Mouse (Mus musculus): ENCODE data around the gene Gpn3.
"Not testable (repeated sequence)": the region's sequence is repeated elsewhere in the genome, so short reads cannot be mapped to it uniquely, and the experiment has no call there.

Gpn3 gene

GRCm38 (mm10) chr5:122390006-122390405 is 18.3 kb downstream of the Gpn3 start:
- no peak for DNase-seq (ENCODE audit: extremely low read depth, low read depth)

DNA sequence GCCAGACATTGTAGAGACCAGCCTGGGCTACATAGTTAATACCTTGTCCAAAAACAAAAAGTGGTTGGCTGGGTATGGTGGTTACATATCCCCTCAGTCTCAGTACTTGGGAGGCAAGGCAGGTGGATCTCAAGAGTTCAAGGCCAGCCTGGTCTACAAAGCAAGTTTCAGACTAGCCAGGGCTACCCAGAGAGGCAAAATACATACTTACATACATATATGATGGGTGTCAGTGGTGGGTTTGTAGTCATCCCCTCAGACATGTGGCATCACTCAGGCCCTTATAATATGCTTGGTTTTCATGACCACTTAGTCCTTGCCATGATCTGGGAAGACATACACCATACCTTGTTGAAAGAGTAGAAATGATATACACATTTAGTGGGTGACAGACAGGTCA is 19.0 kb downstream of the Gpn3 start:
- DNase-seq (ENCODE audit: extremely low read depth, low read depth) = no peak

DNA sequence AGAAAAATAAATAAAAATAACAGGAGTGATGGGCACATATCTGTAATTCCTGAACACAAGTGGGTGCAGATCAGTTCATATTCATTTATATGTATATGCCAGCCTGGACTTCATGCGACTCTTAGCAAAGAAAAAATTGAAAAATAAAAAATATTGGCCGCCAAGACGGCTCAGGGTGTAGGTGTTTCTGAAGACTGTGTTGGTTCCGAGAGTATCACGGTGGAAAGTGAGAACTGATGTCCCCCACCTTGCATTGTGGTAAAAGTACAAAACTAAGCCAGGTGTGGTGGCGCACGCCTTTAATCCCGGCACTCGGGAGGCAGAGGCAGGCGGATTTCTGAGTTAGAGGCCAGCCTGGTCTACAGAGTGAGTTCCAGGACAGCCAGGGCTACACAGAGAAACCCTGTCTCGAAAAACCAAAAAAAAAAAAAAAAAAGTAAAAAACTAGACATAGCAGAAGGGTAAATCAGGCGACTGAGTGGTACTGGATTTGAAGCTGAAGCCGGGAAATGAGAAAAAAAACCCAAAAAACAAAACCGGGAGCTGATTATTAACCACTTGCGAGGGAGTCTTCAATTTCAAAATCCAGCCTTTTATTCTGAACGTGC is 19.6 kb downstream of the Gpn3 start:
- DNase-seq (ENCODE audit: extremely low read depth, low read depth) = no peak

DNA sequence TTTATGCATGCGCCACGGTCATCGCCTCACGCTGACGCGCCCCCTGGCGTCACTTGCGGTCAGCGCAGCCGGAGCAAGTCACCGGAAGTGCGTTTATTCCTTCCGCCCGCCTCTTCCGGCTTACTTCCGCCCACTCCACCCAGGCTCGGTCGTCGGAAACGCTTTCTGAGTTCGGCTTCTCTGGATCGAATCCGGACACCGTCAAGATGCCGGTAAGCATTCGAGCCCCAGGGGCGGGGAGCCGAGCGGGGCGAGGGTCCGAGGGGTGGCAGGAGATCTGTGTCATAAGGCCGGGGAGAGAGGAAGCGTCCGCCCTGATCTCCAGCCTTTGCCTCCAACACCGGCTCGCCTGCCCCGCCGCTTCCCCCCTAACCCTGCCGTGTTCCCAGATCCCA is 20.1 kb downstream of the Gpn3 start, which contains the start of gene Arpc3:
Gene Arpc3 (plus strand): TSS at position 93 of the 395 bp plus-strand sequence.
- peak; percentile 70 for DNase-seq (ENCODE audit: extremely low read depth, low read depth)

DNA sequence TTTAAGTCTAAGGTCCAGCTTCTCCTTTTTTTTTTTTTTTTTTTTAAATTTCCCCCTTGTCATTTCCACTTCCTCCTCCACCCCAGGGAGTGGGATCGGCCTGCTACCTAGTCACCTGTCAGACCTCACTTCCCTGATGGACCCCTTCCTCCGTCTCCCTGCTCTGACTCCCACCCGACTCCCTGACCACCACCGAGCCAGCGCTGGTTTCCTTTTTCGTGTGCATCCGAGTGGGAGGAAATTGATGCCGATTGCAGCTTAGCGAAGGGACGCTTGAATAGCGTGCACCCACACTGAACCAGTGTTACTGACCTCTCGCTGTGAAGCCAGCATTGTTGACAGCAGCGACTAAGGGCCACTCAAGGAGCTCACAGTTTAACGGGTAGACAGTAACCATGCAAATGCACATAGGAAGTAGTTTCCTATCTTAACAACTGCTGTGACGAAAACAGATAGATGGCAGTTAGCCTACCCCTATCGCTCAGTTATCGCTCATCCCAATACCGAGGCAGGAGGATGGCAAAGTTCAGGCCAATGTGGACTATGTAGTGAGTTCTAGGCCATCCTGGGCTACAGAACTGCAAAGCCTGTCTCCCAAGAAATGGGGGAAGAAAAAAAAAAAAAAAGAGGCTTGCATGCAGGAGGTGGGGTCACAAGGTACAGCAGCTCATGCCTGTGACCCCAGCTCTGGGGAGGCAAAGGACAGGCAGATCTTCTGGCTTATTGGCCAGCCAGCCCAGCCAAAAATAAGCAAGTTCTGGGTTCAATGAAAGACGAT is 20.7 kb downstream of the Gpn3 start:
- DNase-seq (ENCODE audit: extremely low read depth, low read depth) = peak; percentile 32

DNA sequence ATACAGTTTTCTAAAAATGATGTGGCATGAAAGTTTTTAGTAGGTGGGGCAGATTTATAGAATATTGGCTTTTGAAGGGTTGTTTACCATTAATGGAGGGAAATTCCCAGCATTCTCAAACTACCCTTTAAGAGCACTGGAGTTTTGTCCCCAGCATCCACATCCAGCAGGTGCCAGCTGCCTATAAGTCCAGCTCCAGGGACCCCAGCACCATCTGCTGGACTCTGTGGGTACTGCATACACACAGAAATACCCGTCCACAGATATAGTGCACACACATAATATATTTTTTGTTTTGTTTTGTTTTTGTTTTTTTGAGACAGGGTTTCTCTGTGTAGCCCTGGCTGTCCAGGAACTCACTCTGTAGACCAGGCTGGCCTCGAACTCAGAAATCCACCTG is 22.2 kb downstream of the Gpn3 start:
- peak; percentile 50 for DNase-seq (ENCODE audit: extremely low read depth, low read depth)

GRCm38 (mm10) chr5:122396791-122397190 is 25.1 kb downstream of the Gpn3 start:
- DNase-seq (ENCODE audit: extremely low read depth, low read depth) = no peak

DNA sequence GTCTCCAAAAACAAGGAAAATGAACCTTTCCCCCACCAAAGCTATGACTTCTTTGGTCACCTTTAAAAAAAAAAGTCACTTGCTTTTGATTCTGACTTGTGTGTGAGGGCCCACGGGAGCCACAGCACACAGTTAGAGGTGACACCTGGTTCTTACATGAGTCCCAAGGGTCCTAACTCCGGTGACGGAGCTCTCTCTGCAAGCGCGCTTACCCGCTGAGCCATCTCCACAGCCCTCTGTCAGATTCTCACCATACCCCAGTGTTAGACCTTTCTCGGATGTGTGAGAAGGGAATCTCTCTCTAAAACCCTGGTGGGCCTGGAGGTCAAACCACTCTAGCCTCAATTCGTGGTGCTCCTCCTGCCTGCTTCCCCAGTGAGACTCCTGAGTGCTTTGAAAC is 25.8 kb downstream of the Gpn3 start:
- no peak for DNase-seq (ENCODE audit: extremely low read depth, low read depth)

DNA sequence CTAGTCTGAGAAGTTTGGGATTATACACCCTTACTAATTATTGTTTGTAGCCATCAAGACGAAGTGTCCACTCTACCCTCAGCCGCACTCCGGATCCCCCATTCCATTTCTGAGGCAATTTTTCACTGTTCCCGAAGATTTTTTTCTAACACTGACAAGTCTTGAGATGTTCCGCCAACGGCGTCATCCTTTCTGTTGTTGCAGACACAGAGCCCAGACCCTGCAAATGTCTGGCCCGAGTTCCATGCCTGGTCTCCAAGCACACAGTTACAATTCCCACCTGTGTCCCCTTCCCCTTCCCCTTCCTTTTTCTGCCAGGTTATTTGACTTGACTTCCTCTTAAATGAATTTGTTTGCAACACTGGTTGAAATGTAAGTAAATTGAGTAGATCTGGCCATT is 28.2 kb downstream of the Gpn3 start:
- no peak for DNase-seq (ENCODE audit: extremely low read depth, low read depth)

- no peak for DNase-seq (ENCODE audit: extremely low read depth, low read depth)
Observed at GRCm38 (mm10) chr5:122400628-122401302, 29.1 kb downstream of the Gpn3 start.

- no peak for DNase-seq (ENCODE audit: extremely low read depth, low read depth)
Observed at GRCm38 (mm10) chr5:122401303-122401640, 29.6 kb downstream of the Gpn3 start.

- DNase-seq (ENCODE audit: extremely low read depth, low read depth) = no peak
Observed at GRCm38 (mm10) chr5:122402160-122402559, 30.5 kb downstream of the Gpn3 start.

GRCm38 (mm10) chr5:122402772-122403171 is 31.1 kb downstream of the Gpn3 start:
- no peak for DNase-seq (ENCODE audit: extremely low read depth, low read depth)

DNA sequence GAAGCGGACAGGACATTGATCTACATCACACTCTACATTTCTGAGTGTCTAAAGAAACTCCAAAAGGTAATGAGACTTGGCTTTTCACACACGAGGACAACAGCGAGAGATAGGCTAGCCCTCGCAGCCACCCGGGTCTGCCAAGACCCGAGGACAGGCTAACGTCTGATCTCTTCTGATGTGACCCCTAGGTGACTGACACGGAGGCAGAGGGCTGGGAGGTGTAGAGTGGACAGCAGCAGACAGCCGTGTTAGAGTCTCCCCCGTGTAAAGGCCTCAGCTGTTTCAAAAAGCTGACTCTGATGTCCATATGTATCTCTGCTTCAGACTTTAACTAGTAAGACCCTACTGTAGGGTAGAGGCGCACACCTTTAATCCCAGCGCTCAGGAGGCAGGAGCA is 31.7 kb downstream of the Gpn3 start:
- no peak for DNase-seq (ENCODE audit: extremely low read depth, low read depth)

- DNase-seq (ENCODE audit: extremely low read depth, low read depth) = no peak
Observed at GRCm38 (mm10) chr5:122405537-122405936, 33.9 kb downstream of the Gpn3 start.

GRCm38 (mm10) chr5:122409692-122410645 is 38.3 kb downstream of the Gpn3 start:
- no peak for DNase-seq (ENCODE audit: extremely low read depth, low read depth)

DNA sequence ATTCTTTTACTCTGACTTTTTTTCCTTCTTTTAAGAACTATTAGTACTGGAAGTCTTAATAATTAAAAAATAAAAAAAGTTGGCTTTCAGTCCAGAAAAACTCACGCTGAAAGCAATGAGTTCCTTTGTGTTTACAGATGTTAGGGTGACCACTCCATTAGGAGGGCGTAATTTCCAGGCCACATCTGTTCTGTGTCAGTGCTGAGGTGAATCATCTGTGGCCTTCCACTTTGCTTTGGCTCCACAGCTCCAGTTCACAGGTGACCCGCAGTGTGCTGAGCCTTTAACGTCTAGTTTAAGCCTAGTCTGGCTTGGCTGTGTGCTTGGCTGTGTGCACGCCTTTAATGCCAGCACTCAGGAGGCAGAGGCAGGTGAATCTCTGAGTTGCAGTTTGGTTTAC is 40.2 kb downstream of the Gpn3 start:
- DNase-seq (ENCODE audit: extremely low read depth, low read depth) = no peak

- no peak for DNase-seq (ENCODE audit: extremely low read depth, low read depth)
Observed at GRCm38 (mm10) chr5:122412826-122413225, 41.1 kb downstream of the Gpn3 start.

DNA sequence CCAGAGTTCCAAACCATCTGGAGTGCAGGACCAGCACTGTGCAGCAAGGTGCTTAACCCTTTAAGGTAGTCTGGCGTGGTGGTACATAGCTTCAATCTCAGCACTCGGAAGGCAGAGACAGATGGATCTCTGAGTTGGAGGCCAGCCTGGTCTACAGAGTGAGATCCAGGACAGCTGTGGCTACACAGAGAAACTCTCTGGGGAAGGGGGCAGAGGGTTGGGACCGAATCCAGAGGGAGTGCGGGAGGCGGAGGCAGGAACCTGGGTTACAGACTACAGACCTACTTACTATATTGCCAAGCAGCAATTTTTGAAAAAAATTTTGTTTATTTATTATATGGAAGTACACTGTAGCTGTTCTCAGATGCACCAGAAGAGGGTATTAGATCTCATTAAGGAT is 42.7 kb downstream of the Gpn3 start:
- DNase-seq (ENCODE audit: extremely low read depth, low read depth) = no peak

GRCm38 (mm10) chr5:122415465-122415864 is 43.8 kb downstream of the Gpn3 start:
- no peak for DNase-seq (ENCODE audit: extremely low read depth, low read depth)

DNA sequence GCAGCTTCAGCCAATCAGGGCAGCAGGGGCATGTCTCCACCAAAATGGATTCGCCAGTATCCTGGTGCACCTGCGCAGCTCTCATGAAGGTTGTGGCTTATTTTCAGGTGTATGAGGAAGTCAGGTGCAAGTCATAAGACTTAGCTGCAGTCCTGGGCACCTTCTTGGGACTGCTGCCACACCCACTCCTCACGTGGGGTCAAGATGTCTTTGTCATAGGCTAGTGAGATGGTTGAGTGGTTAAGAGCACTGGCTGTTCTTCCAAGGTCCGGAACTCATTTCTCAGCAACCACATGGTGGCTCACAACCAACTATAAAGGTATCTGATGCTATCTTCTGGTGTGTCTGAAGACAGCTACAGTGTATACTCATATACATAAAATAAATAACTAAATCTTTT is 49.0 kb downstream of the Gpn3 start:
- not testable (repeated sequence) for DNase-seq (ENCODE audit: extremely low read depth, low read depth)

Data from MEL-GATA-1-ER (cell line).